In genomic region chr7:4925441-4926381, GRCm38 (mm10) we compare ENCODE assay signal across 8 mouse cellular contexts. TPM values are rescaled to one million over a fixed set of nuclear protein-coding genes. Genes with fewer than 3 reads are reported as not detected.
DNase-seq lines count a peak whose midpoint lies in the region; ATAC-seq and TF ChIP-seq lines count a peak whose summit lies in the region.

Gene Ssc5d, plus strand, starts transcription at chr7:4925785.

- H3K9ac ChIP-seq in forebrain, embryonic 15.5 days (replicated peaks): no peak within 1 kb of the TSS; the same call in none of the 2 replicates
- H3K9ac ChIP-seq in stomach, embryonic 16.5 days (ENCODE audit: low read length): peak within 1 kb of the TSS; percentile 66

- peaks cover 73% of the 10 kb centered on the region for H3K4me1 ChIP-seq in E14TG2a.4 (replicated peaks; ENCODE audit: low read depth, low read length)
- peaks cover 52% of the 10 kb centered on the region for H3K4me1 ChIP-seq in forebrain, embryonic 15.5 days
- H3K4me1 ChIP-seq in stomach, embryonic 16.5 days (ENCODE audit: control insufficient read depth, insufficient read depth, low read length): peaks cover 45% of the 10 kb centered on the region

- peak within 1 kb of the TSS; percentile 88 for H3K4me2 ChIP-seq in forebrain, embryonic 15.5 days (replicated peaks)
- peak within 1 kb of the TSS; percentile 62 for H3K4me2 ChIP-seq in stomach, embryonic 16.5 days (ENCODE audit: low read depth, low read length)

- intact Hi-C loops in heart, postnatal 36 days (cut with DNase I): loop anchor here (10.0 kb wide), 3 partner anchors 271 to 781 kb away; partner anchors contain the start of gene Ppp6r1

- peak within 1 kb of the TSS; percentile 96 for H3K27ac ChIP-seq in forebrain, embryonic 15.5 days (replicated peaks)
- H3K27ac ChIP-seq in stomach, embryonic 16.5 days (ENCODE audit: low read length): peak within 1 kb of the TSS; percentile 95

- peak within 1 kb of the TSS; percentile 74; the same call in 1 of the 2 replicates for H3K4me3 ChIP-seq in E14TG2a.4 (replicated peaks; ENCODE audit: low read length)
- H3K4me3 ChIP-seq in forebrain, embryonic 15.5 days: no peak within 1 kb of the TSS
- H3K4me3 ChIP-seq in stomach, embryonic 16.5 days (replicated peaks; ENCODE audit: low read length): peak within 1 kb of the TSS; percentile 4

- peak; percentile 73 for DNase-seq in 3134 (ENCODE audit: extremely low read depth, insufficient read length, low spot score)
- peak; percentile 50 to 64 for DNase-seq in heart, postnatal 36 days
- peak; percentile 82 for DNase-seq in lung, postnatal 10 days
- DNase-seq in B cell, adult 2 months: no peak
- DNase-seq in adrenal gland, adult 18-20 months (ENCODE audit: low spot score in 2 of 2): no peak

- no peaks in the 10 kb centered on the region for H3K9me3 ChIP-seq in E14TG2a.4 (ENCODE audit: low read length)
- H3K9me3 ChIP-seq in forebrain, embryonic 15.5 days: no peaks in the 10 kb centered on the region
- no peaks in the 10 kb centered on the region for H3K9me3 ChIP-seq in stomach, embryonic 16.5 days (replicated peaks; ENCODE audit: control insufficient read depth, low read length)

- no peak for ATAC-seq in forebrain, embryonic 15.5 days (replicated peaks)
- peak; percentile 74 for ATAC-seq in stomach, embryonic 16.5 days (ENCODE audit: insufficient read depth, low FRiP score)

- WGBS in forebrain, embryonic 15.5 days: 5% methylated on average over 6 of the region's 6 CpGs
- 13% methylated on average over 6 of the region's 6 CpGs for WGBS in stomach, embryonic 16.5 days

- no peak for TF ChIP-seq CTCF in E14TG2a.4 (conservative IDR thresholded peaks at IDR 0.05; ENCODE audit: low read length)

- peaks cover 48% of the 10 kb centered on the region for H3K27me3 ChIP-seq in E14TG2a.4 (ENCODE audit: insufficient read depth, low read length)
- H3K27me3 ChIP-seq in forebrain, embryonic 15.5 days: no peaks in the 10 kb centered on the region
- no peaks in the 10 kb centered on the region for H3K27me3 ChIP-seq in stomach, embryonic 16.5 days (ENCODE audit: control insufficient read depth, insufficient read depth, low read length)

- H3K36me3 ChIP-seq in E14TG2a.4 (ENCODE audit: insufficient read depth, low read length): no peaks in the 10 kb centered on the region
- peaks cover 3% of the 10 kb centered on the region; the same call in 1 of the 2 replicates for H3K36me3 ChIP-seq in forebrain, embryonic 15.5 days
- H3K36me3 ChIP-seq in stomach, embryonic 16.5 days (ENCODE audit: control insufficient read depth, insufficient read depth, low read length): peaks cover 2% of the 10 kb centered on the region; the same call in 1 of the 2 replicates

RNA-seq across cellular contexts. Expression of gene Ssc5d, which starts in this region (rescaled TPM):
- 0.24 and 0.32 TPM in 2 replicates for polyA plus RNA-seq in forebrain, embryonic 15.5 days (2015; fragmentation: Nextera tagmentation; extraction: Ambion mirVana)
- total RNA-seq in heart, postnatal 36 days (2021): 1 to 10 TPM; 3.9 to 4.1 TPM
- 3.4 and 3.5 TPM in 2 replicates for polyA plus RNA-seq in stomach, embryonic 16.5 days (2015; fragmentation: Nextera tagmentation; extraction: Ambion mirVana)
- 1 to 10 TPM; 2.2 to 2.5 TPM for total RNA-seq in adrenal gland, adult 18-20 months (2021)

Comparison
In these comparisons a context has a peak if more than half of its experiments do, and no peak if none do; other contexts are left out.
1. DNase-seq: peak in 3134 (single experiment), heart, postnatal 36 days (2 of 2) and lung, postnatal 10 days (single experiment); none in B cell, adult 2 months (0 of 2) and adrenal gland, adult 18-20 months (0 of 2).